Mouse (Mus musculus) urinary bladder, postnatal 14 days (tissue): ENCODE measurements around the gene Gm340.
A peak's percentile ranks its signal among the peaks of the same experiment; 100 is the strongest.

Source experiments
- DNase-seq: peaks from one replicate; pipeline ENCODE4 v3.0.0; 2021; ENCODE audit warnings: low spot score

Gene Gm340

GRCm38 (mm10) chr19:41613325-41614087 is 31.3 kb downstream of the Gm340 start:
- DNase-seq: no peak

DNA sequence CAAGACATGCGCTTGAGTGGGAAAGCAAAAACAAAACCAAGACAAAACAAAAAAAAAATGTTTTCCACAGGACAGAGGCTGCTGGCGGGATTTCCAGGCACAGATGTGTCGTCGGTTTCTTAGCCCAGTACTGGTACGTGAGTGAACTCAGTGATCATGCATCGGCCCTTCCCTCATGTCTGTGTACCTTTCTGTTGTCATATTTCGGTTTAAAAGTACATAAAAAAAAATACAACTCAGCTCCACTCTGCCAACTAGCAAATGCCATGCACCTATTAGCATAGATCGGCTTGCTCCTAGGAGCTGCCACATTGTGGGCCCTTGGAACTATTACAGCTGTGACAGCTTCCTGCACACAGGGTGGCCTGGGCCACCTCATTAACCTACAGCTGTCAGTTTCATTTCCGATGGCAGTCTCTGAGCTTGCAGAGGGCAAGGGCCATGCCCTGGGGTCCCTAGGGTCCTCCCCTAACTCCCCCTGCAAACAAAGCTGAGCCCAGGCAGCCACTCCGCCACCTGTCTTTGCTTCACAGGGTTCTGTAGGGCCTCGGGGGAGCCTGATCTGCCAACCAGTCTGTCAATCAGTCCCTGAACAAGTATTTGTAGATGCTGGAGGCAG is 33.5 kb downstream of the Gm340 start:
- no peak for DNase-seq

DNA sequence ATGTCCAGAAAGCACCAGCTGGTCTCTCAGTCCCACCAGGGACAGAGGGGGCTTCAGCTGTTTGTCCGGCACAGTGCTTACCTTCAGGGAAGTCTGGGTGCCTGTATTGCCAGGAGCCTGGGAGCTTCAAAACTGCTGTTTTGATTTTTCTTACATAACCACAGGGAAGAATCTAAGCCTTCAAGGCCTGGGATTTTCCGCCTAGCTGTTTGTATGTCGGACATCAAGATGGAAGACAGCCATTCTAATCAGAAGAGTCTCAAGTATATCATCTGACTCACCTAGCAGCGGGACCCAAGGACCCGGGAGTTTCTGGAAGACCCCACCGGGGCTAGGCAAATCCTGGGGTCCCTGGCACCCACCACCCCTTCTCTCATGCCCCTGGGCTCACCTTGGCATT is 34.1 kb downstream of the Gm340 start:
- no peak for DNase-seq

DNA sequence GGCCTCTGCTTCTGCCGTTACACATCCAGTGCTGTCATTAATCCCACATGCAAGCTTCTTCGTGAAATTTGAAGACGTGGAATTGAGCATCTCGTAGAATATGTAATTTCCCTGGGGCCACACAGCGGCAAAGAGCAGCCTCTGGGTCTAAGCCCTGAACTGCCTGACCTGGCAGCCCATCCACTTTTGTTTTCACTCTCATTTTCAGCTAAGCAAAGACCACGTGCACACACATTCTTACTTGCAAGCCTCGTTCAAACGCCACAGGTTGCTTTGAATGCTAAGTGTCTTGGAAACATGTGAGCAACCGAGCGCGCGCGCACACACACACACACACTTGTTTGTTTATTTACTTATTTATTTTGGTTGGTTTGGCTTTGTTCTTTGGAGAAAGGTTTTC is 34.9 kb downstream of the Gm340 start:
- no peak for DNase-seq

DNA sequence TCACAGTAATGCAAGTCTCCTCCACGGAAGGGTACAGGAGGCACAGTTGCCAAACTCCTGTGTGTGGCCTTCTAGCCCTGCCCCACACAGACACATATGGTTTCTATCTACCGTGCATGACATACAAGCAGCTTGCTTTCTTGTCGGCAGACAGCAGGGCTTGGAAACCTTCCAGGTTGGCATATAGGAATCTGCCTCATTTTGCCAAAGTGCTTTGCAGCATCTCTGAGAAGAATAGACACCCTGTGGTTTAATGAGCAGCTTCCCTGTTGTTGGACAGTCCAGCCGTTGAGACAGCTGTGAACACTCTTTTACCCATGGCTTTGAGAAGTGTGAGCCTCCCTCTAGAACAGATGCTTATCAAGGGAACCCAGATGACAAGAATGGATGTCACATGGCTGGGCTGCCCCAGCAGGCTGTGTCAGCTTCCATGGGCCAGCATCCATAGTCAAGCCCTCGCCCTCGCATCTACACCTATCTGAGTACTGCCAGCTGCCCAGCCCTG is 36.0 kb downstream of the Gm340 start:
- DNase-seq: no peak

GRCm38 (mm10) chr19:41618771-41619385 is 36.7 kb downstream of the Gm340 start:
- no peak for DNase-seq

GRCm38 (mm10) chr19:41620366-41621092 is 38.4 kb downstream of the Gm340 start:
- no peak for DNase-seq

DNA sequence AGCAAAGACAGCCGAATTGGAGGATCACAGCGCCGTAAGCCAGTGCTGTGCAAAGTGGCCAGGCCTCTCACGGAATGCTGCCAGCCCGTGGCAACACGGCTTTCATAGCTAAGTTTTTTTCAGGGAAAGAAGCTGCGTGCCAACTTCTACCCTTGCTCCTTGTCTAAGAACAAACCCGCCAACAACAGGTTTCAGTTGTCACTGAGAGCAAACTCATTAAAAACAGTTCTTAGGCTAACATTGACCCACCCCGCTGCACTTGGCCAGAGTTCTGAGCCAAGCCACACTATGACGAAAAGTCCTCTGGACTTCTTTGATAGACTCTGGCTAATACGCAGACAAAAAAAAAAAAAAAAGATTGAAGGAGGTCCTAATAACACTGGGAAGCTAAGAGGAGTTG is 46.8 kb downstream of the Gm340 start:
- DNase-seq: no peak

- DNase-seq: peak; percentile 50
These were observed 47.4 kb downstream of the Gm340 start for GRCm38 (mm10) chr19:41629532-41629931.

- peak; percentile 8 for DNase-seq
These were observed 51.9 kb downstream of the Gm340 start for GRCm38 (mm10) chr19:41634099-41634498.

DNA sequence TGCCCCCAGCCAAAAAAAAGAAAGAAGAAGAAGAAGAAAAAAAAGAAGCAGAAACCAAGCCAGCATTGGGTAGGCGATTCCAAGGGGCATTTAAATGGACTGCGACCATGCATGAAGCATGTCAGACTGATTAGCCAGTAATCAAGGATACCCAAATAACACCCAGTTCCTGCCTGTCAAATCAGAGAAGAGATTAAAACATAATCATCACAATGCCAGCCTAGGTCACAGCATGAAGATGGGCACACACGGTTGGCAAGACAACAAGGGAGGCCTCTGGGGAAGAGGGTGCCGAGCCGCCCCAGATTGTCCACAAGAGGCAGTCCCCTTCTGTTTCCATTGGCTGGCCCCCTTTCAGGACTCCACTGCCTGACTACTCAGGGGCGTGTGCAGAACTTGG is 52.8 kb downstream of the Gm340 start:
- DNase-seq: no peak
